Mouse (Mus musculus) hindbrain, embryonic 16.5 days (tissue): ENCODE measurements around the gene Snd1. TPM values are rescaled to one million over a fixed set of nuclear protein-coding genes. Genes with fewer than 3 reads are reported as not detected.

Experiments
- ATAC-seq: fragments of 200-750 bp; cut with Nextera tagmentation; 2 replicates; pipeline ENCODE4 v1.8.0; 2017; ENCODE audit warnings: moderate TSS enrichment, moderate library complexity
- H3K27ac ChIP-seq: fragments of 300-500 bp; sonication (generic); 2 replicates; pipeline ENCODE4 v1.5.1; 2014; ENCODE audit warnings: low read depth, mild to moderate bottlenecking, control low read depth, low read length, moderate library complexity
- H3K27me3 ChIP-seq: fragments of 300-500 bp; sonication (generic); replicated peaks from 2 replicates; pipeline ENCODE4 v1.6.1; 2014; ENCODE audit warnings: low read length; ENCODE audit not compliant: control insufficient read depth, insufficient read depth
- H3K36me3 ChIP-seq: fragments of 300-500 bp; sonication (generic); 2 replicates; pipeline ENCODE4 v1.6.1; 2014; ENCODE audit warnings: mild to moderate bottlenecking, low read length, moderate library complexity, mixed read lengths; ENCODE audit not compliant: control insufficient read depth, insufficient read depth
- H3K4me1 ChIP-seq: fragments of 300-500 bp; sonication (generic); 2 replicates; pipeline ENCODE4 v1.6.1; 2014; ENCODE audit warnings: low read depth, low read length; ENCODE audit not compliant: control insufficient read depth, insufficient read depth
- H3K4me2 ChIP-seq: fragments of 300-500 bp; sonication (generic); 2 replicates; pipeline ENCODE4 v1.6.1; 2014; ENCODE audit warnings: mild to moderate bottlenecking, low read length, control low read depth, moderate library complexity
- H3K4me3 ChIP-seq: fragments of 300-500 bp; sonication (generic); 2 replicates; pipeline ENCODE4 v1.5.1; 2014; ENCODE audit warnings: mild to moderate bottlenecking, low read length, control low read depth, moderate library complexity
- H3K9ac ChIP-seq: fragments of 300-500 bp; sonication (generic); 2 replicates; pipeline ENCODE4 v1.6.1; 2014; ENCODE audit warnings: low read depth, mild to moderate bottlenecking, control low read depth, low read length, moderate library complexity
- H3K9me3 ChIP-seq: fragments of 300-500 bp; sonication (generic); 2 replicates; pipeline ENCODE4 v1.6.1; 2014; ENCODE audit warnings: mild to moderate bottlenecking, low read length, moderate library complexity; ENCODE audit not compliant: control insufficient read depth
- WGBS: fragments of 180-500 bp; shearing (Covaris S2); extraction: QIAGEN DNeasy Blood & Tissue Kit; methylation state at CpG from one replicate; pipeline ENCODE4 v1.1.7; 2014; 5-methylcytosine and 5-hydroxymethylcytosine counted together
- polyA plus RNA-seq: library from polyadenylated mRNA; unstranded; fragments of >200 nt; fragmentation: Nextera tagmentation; extraction: Ambion mirVana; gene quantifications from 2 replicates; pipeline ENCODE4 v1.2.1, GENCODE M21; 2015

Snd1 gene
- polyA plus RNA-seq, 1 experiment from 2014 or later = 69.7 TPM

DNA sequence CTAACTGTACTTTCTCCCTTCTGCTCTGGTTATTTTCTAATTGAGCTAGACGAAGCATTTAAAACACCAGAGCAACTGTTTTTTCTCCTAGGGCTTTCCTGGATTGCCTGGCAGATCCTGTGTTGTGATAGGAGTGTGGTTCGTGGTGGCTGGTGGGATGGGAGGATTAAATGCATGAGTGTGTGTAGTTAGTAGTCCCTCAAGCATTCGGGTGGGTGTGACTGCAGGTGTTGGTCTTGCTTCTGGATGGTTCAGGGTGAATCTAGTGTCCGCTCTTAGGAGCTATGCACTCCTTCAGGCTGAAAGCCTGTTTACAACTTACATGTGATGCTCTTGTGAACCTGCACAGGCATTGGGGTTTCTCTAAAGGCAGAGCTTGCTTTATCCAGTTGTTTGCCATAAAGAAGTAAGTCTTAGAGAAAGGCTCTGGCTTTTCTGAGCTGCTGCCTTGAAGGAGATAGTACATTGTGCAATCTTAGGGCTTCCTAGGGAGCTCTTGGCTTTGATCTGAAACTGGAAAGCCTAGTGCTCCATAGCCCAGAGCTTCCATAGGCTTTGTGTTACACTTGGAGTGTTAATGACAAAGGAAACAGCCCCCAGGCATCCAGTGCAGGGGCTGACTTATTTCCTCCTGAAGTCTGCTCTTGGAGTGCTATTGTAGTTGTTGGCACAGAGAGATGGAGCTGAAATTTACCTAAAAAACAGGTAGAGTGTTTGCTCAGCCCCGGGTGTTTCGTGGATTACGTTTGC is 75.5 kb downstream of the Snd1 start:
- no peak overlapping the region for H3K27ac ChIP-seq
- WGBS = 69% methylated on average over 7 of the region's 7 CpGs
- peaks cover 8% of the 10 kb centered on the region for H3K4me1 ChIP-seq
- peaks cover 3% of the 10 kb centered on the region; the same call in 1 of the 2 replicates for H3K36me3 ChIP-seq
- H3K4me2 ChIP-seq = no peak overlapping the region
- no peaks in the 10 kb centered on the region for H3K9me3 ChIP-seq
- no peak overlapping the region for H3K9ac ChIP-seq
- no peaks in the 10 kb centered on the region for H3K27me3 ChIP-seq
- no peak overlapping the region for H3K4me3 ChIP-seq
- ATAC-seq = no peak

DNA sequence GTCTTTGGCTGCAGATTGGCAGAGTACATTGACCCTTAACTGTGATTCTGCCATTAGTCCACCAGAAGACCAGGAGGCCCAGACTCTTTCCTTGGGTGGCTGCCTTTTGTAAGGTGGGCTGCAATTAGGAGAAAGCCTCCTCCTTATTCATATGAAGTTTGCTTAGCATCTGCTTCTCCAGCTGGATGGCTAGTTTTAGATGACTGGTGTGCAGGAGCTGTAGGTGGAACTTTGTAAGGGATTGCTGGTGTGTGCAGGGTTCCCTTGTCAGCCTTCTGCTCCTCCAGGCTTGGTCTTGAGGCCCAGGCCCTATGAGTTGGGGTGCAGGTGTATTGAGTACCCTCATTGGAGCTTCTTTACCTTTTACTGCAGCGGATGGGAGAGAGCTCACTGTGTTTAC is 79.5 kb downstream of the Snd1 start:
- ATAC-seq = no peak
- Histone ChIP-seq H3K4me1 (peaks cover 8% of the 10 kb centered on the region), H3K4me2 (no peak overlapping the region), H3K9me3 (no peaks in the 10 kb centered on the region), H3K27ac (no peak overlapping the region), H3K9ac (no peak overlapping the region), H3K4me3 (no peak overlapping the region), H3K27me3 (no peaks in the 10 kb centered on the region), H3K36me3 (no peaks in the 10 kb centered on the region; the same call in 1 of the 2 replicates)
- WGBS = 100% methylated on average over 1 of the region's 1 CpGs

DNA sequence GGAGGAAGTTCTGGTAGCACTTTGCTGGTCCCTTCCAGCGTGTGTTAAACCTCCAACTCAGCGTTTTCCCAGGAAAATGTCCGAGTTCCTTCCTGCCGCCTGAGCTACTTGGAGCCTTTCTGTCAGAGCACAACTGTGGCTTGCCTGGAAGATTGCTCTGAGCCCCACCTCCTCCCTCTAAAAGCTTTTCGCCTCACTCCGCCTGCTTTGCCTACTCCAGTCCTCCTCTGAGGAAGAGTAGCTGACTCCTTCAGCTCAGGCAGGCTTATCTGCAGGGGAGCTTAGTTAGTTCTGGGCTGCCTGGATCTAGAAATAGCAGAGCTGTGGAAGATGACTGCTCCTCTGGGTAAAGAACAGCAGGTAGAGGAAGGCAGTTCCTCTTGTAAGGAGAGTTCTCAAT is 80.1 kb downstream of the Snd1 start:
- Histone ChIP-seq H3K27me3 (no peaks in the 10 kb centered on the region), H3K4me1 (peaks cover 8% of the 10 kb centered on the region), H3K27ac (no peak overlapping the region), H3K4me3 (no peak overlapping the region), H3K9me3 (no peaks in the 10 kb centered on the region), H3K36me3 (no peaks in the 10 kb centered on the region; the same call in 1 of the 2 replicates), H3K4me2 (no peak overlapping the region), H3K9ac (no peak overlapping the region)
- ATAC-seq = no peak; the same call in 1 of the 2 replicates
- WGBS = 64% methylated on average over 6 of the region's 6 CpGs

GRCm38 (mm10) chr6:28555428-28555827 is 80.5 kb downstream of the Snd1 start:
- peaks cover 10% of the 10 kb centered on the region for H3K4me1 ChIP-seq

DNA sequence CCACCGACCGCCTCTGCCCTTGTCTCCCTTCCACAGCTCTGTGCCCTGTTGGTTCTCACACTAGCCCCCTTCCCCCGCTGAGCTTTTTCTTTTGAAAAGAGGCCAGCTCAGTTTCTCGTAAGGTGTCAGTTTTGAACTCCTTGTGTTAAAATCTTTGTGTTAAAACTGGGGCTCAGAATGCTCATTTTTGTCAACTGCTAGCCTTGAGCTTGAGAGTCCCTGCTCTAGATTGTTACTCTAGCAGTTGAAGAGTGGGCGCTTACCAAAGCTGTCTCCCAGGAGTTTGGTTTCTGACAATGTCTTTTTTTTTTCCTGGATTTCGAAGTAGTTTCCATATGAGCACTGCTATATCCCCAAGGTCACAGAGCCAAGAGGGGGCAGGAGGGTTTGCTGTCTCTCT is 82.8 kb downstream of the Snd1 start:
- 51% methylated on average over 6 of the region's 6 CpGs for WGBS
- Histone ChIP-seq H3K4me2 (no peak overlapping the region), H3K27ac (no peak overlapping the region), H3K27me3 (no peaks in the 10 kb centered on the region), H3K9ac (no peak overlapping the region), H3K4me1 (peaks cover 6% of the 10 kb centered on the region; the same call in 1 of the 2 replicates), H3K36me3 (no peaks in the 10 kb centered on the region; the same call in 1 of the 2 replicates), H3K4me3 (no peak overlapping the region), H3K9me3 (no peaks in the 10 kb centered on the region)
- ATAC-seq = no peak

More at GRCm38 (mm10) chr6:28555428-28555827, 80.5 kb downstream of the Snd1 start:
- H3K4me2 ChIP-seq = no peak overlapping the region
- no peak overlapping the region for H3K4me3 ChIP-seq
- H3K36me3 ChIP-seq = no peaks in the 10 kb centered on the region; the same call in 1 of the 2 replicates
- no peak overlapping the region for H3K27ac ChIP-seq
- H3K27me3 ChIP-seq = no peaks in the 10 kb centered on the region
- no peak overlapping the region for H3K9ac ChIP-seq
- no peak for ATAC-seq
- no peaks in the 10 kb centered on the region for H3K9me3 ChIP-seq
- 79% methylated on average over 7 of the region's 7 CpGs for WGBS

GRCm38 (mm10) chr6:28559419-28559818 is 84.5 kb downstream of the Snd1 start:
- Histone ChIP-seq H3K27me3 (no peaks in the 10 kb centered on the region), H3K9me3 (no peaks in the 10 kb centered on the region), H3K27ac (no peak overlapping the region), H3K36me3 (no peaks in the 10 kb centered on the region), H3K4me1 (0 out of 2 replicates have a peak, but pooled peaks cover 2% of the 10 kb centered on the region), H3K4me3 (no peak overlapping the region), H3K9ac (no peak overlapping the region), H3K4me2 (no peak overlapping the region)
- 95% methylated on average over 2 of the region's 2 CpGs for WGBS
- no peak for ATAC-seq

DNA sequence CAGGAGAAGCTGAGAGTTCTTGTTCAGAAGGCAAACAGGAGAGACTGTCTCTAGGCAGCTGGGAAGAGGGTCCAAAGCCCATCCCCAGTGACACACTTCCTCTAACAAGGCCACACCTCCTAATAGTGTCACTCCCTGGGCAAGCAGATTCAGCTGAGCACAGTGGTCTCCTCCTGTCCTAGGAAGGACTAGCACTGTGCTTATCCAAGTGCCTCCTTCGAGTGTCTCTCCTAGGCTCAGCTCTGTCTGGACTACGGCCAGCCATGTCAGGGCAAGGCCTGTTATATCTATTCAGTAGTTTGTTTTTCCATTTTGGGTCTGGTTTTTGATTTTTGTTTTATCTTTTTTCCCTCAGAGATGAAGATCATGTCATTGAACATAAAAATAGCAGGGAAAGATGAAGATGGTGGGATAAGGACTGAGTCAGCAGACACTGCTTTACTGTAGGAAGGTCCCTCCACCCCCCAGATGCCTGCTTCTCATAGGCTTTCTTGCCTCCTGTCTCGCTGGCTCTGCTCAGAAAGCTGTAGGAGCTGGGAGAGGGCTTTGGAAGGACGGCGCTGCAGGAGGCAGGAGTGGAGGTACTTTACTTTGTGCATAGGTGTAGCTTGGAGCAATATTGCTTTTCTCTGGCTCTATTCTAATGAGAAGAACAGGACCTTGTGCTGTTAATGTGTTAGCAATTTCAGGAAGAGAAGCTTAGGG is 86.5 kb downstream of the Snd1 start:
- Histone ChIP-seq H3K4me3 (no peak overlapping the region), H3K27ac (no peak overlapping the region), H3K4me1 (0 out of 2 replicates have a peak, but pooled peaks cover 2% of the 10 kb centered on the region), H3K4me2 (no peak overlapping the region), H3K27me3 (no peaks in the 10 kb centered on the region), H3K36me3 (no peaks in the 10 kb centered on the region), H3K9me3 (no peaks in the 10 kb centered on the region), H3K9ac (no peak overlapping the region)
- 83% methylated on average over 5 of the region's 5 CpGs for WGBS
- ATAC-seq = peak; percentile 44; the same call in 1 of the 2 replicates

DNA sequence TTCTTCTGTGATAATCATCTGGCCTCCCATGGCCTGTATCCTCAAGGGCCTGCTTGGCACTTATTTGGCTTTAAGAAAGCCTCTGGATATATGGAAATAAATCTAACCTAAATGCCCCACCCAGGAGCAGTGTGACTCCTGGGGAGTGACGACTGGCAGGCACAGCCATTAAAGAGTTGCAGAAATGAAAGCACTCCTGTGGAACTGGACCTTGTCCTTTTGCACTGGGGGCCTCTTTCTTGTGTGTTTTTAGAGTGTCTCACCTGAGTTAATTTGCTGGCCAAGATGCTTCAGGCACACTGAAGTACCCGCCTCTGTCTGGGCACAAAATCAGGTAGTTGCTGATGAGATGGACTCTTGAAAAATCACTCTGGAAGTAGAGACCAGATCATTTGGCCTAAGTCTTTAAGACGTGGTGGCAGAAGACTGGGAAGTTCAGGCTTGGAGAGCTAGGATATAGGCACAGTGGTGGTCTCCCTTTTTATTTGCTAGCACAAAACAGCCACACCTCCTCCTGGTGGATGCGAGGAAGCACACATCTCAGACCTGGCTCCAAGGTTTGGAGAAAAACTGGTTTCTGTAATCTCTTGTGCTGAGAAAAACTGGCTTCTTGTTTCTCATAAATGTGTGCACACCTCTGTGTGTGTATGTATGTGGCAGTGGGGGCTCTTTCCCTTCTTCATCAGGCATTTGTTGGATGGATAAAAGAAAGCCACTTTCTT is 87.5 kb downstream of the Snd1 start:
- Histone ChIP-seq H3K27me3 (no peaks in the 10 kb centered on the region), H3K9ac (no peak overlapping the region), H3K4me2 (no peak overlapping the region), H3K4me1 (0 out of 2 replicates have a peak, but pooled peaks cover 2% of the 10 kb centered on the region), H3K4me3 (no peak overlapping the region), H3K9me3 (no peaks in the 10 kb centered on the region), H3K36me3 (no peaks in the 10 kb centered on the region), H3K27ac (no peak overlapping the region)
- 75% methylated on average over 4 of the region's 4 CpGs for whole genome bisulfite sequencing
- ATAC-seq = no peak

DNA sequence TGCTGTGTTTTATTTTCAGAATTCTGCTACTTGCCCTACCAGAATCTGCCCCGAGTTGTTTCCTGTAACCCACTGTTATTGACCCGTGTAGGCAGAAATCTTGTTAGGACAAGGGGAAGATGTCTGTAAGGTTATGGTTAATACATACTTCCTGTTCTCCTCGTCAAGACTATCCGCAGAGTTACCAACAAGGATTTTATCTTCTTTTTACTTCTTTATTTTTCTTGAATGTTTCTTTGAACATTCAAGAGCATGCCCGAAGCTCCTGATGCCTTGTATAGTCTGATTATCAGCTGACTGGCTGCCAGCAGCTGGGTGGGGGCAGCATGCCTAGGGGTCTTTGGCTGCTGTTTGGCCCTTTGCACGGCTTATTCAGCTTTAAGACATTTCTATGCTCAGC is 93.0 kb downstream of the Snd1 start:
- Histone ChIP-seq H3K4me1 (peaks cover 2% of the 10 kb centered on the region), H3K4me3 (no peak overlapping the region), H3K36me3 (no peaks in the 10 kb centered on the region), H3K27ac (no peak overlapping the region), H3K27me3 (no peaks in the 10 kb centered on the region), H3K4me2 (no peak overlapping the region), H3K9me3 (no peaks in the 10 kb centered on the region), H3K9ac (no peak overlapping the region)
- WGBS = 70% methylated on average over 6 of the region's 6 CpGs
- no peak for ATAC-seq
